Comparison of ENCODE assay signal across 8 mouse cellular contexts in the genomic region with DNA sequence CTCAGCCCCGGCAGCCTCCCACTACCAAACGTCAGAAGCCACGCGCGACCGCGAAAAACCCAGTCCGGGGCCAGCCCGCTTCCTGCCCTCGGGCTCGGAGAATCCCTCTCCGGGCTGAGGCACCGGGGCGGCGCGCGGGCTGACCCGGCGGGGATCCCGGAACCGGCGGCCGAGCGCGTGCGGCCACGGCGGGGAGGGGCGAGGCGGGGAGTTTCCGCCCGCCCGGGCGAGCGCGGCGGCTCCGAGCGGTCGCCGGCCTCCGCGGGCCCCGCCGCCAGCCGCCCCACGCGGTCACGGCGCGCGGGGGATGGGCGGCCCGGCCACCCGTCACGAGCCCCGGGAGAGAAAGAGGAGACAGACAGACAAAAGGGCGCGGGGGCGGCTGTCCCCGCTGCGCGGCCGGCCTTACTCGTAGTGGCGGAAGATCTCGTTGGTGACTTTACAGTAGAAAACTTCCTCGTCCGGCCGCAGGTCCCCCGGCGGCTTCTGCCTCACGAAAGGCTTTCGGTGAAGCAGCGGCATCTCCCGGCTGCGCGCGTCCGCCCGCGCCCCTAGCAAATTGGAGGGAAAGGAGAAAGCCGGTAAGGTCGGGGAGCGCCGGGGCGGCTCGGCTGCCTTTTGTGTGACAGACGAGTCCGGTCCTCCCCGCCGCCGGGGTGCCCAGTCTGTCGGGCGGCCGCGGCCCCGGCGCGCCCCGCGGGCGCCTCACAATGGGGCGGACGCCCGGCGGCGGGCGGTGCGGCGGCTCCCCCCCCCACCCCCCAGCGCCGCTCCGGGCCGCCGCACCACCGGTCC. TPM values are rescaled to one million over a fixed set of nuclear protein-coding genes. Genes with fewer than 3 reads are reported as not detected.
DNase-seq lines count a peak whose midpoint lies in the region; ATAC-seq and TF ChIP-seq lines count a peak whose summit lies in the region.

No protein-coding gene starts in this region.

- H3K36me3 ChIP-seq in erythroblast, embryonic 14.5 days (ENCODE audit: control insufficient read depth) = peaks cover 40% of the 10 kb centered on the region
- no peaks in the 10 kb centered on the region for H3K36me3 ChIP-seq in heart, embryonic 15.5 days
- no peaks in the 10 kb centered on the region for H3K36me3 ChIP-seq in lung, embryonic 16.5 days (ENCODE audit: control insufficient read depth, insufficient read depth, low read length)

- peak overlapping the region; percentile 91 for H3K9ac ChIP-seq in heart, embryonic 15.5 days
- peak overlapping the region; percentile 88 for H3K9ac ChIP-seq in lung, embryonic 16.5 days (ENCODE audit: low read length)

- H3K27me3 ChIP-seq in erythroblast, embryonic 14.5 days (ENCODE audit: control insufficient read depth) = no peaks in the 10 kb centered on the region
- H3K27me3 ChIP-seq in heart, embryonic 15.5 days = no peaks in the 10 kb centered on the region
- no peaks in the 10 kb centered on the region for H3K27me3 ChIP-seq in lung, embryonic 16.5 days (ENCODE audit: control insufficient read depth, insufficient read depth, low read depth, low read length)

- peaks cover 3% of the 10 kb centered on the region for H3K9me3 ChIP-seq in erythroblast, embryonic 14.5 days (ENCODE audit: control insufficient read depth, low read length)
- H3K9me3 ChIP-seq in heart, embryonic 15.5 days (replicated peaks) = no peaks in the 10 kb centered on the region
- H3K9me3 ChIP-seq in lung, embryonic 16.5 days (ENCODE audit: control insufficient read depth, low read length) = no peaks in the 10 kb centered on the region

- TF ChIP-seq POLR2A in bone marrow macrophage, adult 2 months (IDR thresholded peaks at IDR 0.05; ENCODE audit: borderline replicate concordance, low read depth, low read length) = no peak

- H3K4me2 ChIP-seq in heart, embryonic 15.5 days = peak overlapping the region; percentile 94
- H3K4me2 ChIP-seq in lung, embryonic 16.5 days (ENCODE audit: low read depth, low read length) = peak overlapping the region; percentile 86

- under 1% methylated on average over 113 of the region's 117 CpGs for WGBS in heart, embryonic 15.5 days
- WGBS in lung, embryonic 16.5 days = under 1% methylated on average over 80 of the region's 117 CpGs

- DNase-seq in kidney, postnatal 14 days = peak; percentile 74
- peak; percentile 10 for DNase-seq in ovary, adult 18-20 months (ENCODE audit: low spot score)
- peak; percentile 49 to 57 for DNase-seq in thymus, postnatal 10 days (ENCODE audit: low spot score in 2 of 2)

- peak overlapping the region; percentile 89 for H3K27ac ChIP-seq in bone marrow macrophage, adult 2 months (ENCODE audit: insufficient read depth, low read depth, low read length)
- H3K27ac ChIP-seq in heart, embryonic 15.5 days = peak overlapping the region; percentile 91
- peak overlapping the region; percentile 94 for H3K27ac ChIP-seq in lung, embryonic 16.5 days (ENCODE audit: low read length)

- TF ChIP-seq CTCF in bone marrow macrophage, adult 2 months (IDR thresholded peaks at IDR 0.05; ENCODE audit: low read depth, low read length) = no peak

- peak overlapping the region; percentile 78 for H3K4me3 ChIP-seq in bone marrow macrophage, adult 2 months (ENCODE audit: insufficient read depth, low read length)
- H3K4me3 ChIP-seq in erythroblast, embryonic 14.5 days (replicated peaks) = peak overlapping the region; percentile 86
- peak overlapping the region; percentile 91 for H3K4me3 ChIP-seq in heart, embryonic 15.5 days
- H3K4me3 ChIP-seq in lung, embryonic 16.5 days (ENCODE audit: low read length) = peak overlapping the region; percentile 93

- ATAC-seq in CD4-positive, CD25-positive, alpha-beta regulatory T cell, adult 4 months = peak; percentile 61
- peak; percentile 73 for ATAC-seq in heart, embryonic 15.5 days (replicated peaks; ENCODE audit: insufficient number of reproducible peaks, insufficient read depth, low FRiP score, low read depth)
- ATAC-seq in lung, embryonic 16.5 days (ENCODE audit: low read depth) = peak; percentile 74

- peaks cover 16% of the 10 kb centered on the region for H3K4me1 ChIP-seq in bone marrow macrophage, adult 2 months (ENCODE audit: control insufficient read depth, insufficient read depth, low read length)
- H3K4me1 ChIP-seq in erythroblast, embryonic 14.5 days (ENCODE audit: control insufficient read depth) = peaks cover 58% of the 10 kb centered on the region
- peaks cover 7% of the 10 kb centered on the region for H3K4me1 ChIP-seq in heart, embryonic 15.5 days (replicated peaks)
- H3K4me1 ChIP-seq in lung, embryonic 16.5 days (replicated peaks; ENCODE audit: control insufficient read depth, insufficient read depth, low read length) = peaks cover 8% of the 10 kb centered on the region; the same call in 1 of the 2 replicates

RNA-seq across cellular contexts. Expression of a gene that starts 0.9 kb away (rescaled TPM):
- not detected for polyA plus RNA-seq in CD4-positive, CD25-positive, alpha-beta regulatory T cell, adult 4 months (2017; shearing (Covaris generic))
- polyA plus RNA-seq in bone marrow macrophage, adult 2 months (2012; ENCODE audit: insufficient read depth, insufficient read length, missing spikeins) = not detected in 2 replicates
- polyA plus RNA-seq in erythroblast, embryonic 14.5 days (2012) = 0.35 and 1.8 TPM in 2 replicates
- polyA plus RNA-seq in heart, embryonic 15.5 days (2015; fragmentation: Nextera tagmentation; extraction: Ambion mirVana) = not detected in 2 replicates
- not detected in 2 replicates for polyA plus RNA-seq in lung, embryonic 16.5 days (2015; fragmentation: Nextera tagmentation; extraction: Ambion mirVana)

RNA-seq across cellular contexts. Expression of a gene that starts 28.7 kb away (rescaled TPM):
- polyA plus RNA-seq in CD4-positive, CD25-positive, alpha-beta regulatory T cell, adult 4 months (2017; shearing (Covaris generic)) = 10 to 100 TPM; 25.3 to 26.2 TPM
- polyA plus RNA-seq in bone marrow macrophage, adult 2 months (2012; ENCODE audit: insufficient read depth, insufficient read length, missing spikeins) = 19.8 and 22.2 TPM in 2 replicates
- polyA plus RNA-seq in erythroblast, embryonic 14.5 days (2012) = 2.9 and 3.1 TPM in 2 replicates
- polyA plus RNA-seq in heart, embryonic 15.5 days (2015; fragmentation: Nextera tagmentation; extraction: Ambion mirVana) = 10.3 and 13.3 TPM in 2 replicates
- polyA plus RNA-seq in lung, embryonic 16.5 days (2015; fragmentation: Nextera tagmentation; extraction: Ambion mirVana) = 15.6 and 17.7 TPM in 2 replicates

Comparison
In these comparisons a context has a peak if more than half of its experiments do, and no peak if none do; other contexts are left out.
1. Peak in every context shown above with its lines: DNase-seq, ATAC-seq, H3K4me3 ChIP-seq and H3K27ac ChIP-seq.
2. DNase-seq: peak in every context shown above with its lines; median percentile 74 in kidney, postnatal 14 days; 53 in thymus, postnatal 10 days; 10 in ovary, adult 18-20 months.